Mouse (Mus musculus) ES-Bruce4 (cell line): Measurements from ENCODE around the gene Smad5. TPM values are rescaled to one million over a fixed set of nuclear protein-coding genes. Genes with fewer than 3 reads are reported as not detected.

Experiments
- H3K27ac ChIP-seq: 2 replicates; pipeline ENCODE4 v1.5.1; 2012; ENCODE audit warnings: low read length, inconsistent platforms; ENCODE audit not compliant: insufficient read depth
- H3K27me3 ChIP-seq: 2 replicates; pipeline ENCODE4 v1.6.1; 2012; ENCODE audit warnings: mild to moderate bottlenecking, low read length, inconsistent platforms; ENCODE audit not compliant: control insufficient read depth, poor library complexity, insufficient read depth, severe bottlenecking
- H3K36me3 ChIP-seq: 2 replicates; pipeline ENCODE4 v1.6.1; 2012; ENCODE audit warnings: inconsistent platforms, mild to moderate bottlenecking, low read length, moderate library complexity; ENCODE audit not compliant: control insufficient read depth, poor library complexity, insufficient read depth, severe bottlenecking
- H3K4me1 ChIP-seq: one replicate; pipeline ENCODE4 v1.8.1; 2011; ENCODE audit warnings: low read length; ENCODE audit not compliant: control insufficient read depth, insufficient read depth
- H3K4me3 ChIP-seq: 2 replicates; pipeline ENCODE4 v1.5.1; 2011; ENCODE audit warnings: low read depth, mild to moderate bottlenecking, low read length
- H3K9ac ChIP-seq: 2 replicates; pipeline ENCODE4 v1.6.1; 2012; ENCODE audit warnings: low read depth, mild to moderate bottlenecking, inconsistent platforms; ENCODE audit not compliant: poor library complexity, severe bottlenecking
- H3K9me3 ChIP-seq: replicated peaks from 2 replicates; pipeline ENCODE4 v1.6.1; 2012; ENCODE audit warnings: mild to moderate bottlenecking, low read length, inconsistent platforms; ENCODE audit not compliant: control insufficient read depth, poor library complexity, insufficient read depth, severe bottlenecking
- CTCF ChIP-seq: IDR thresholded peaks from one replicate; pipeline ENCODE4 v1.8.1; 2011; ENCODE audit warnings: low read depth, low read length
- EP300 ChIP-seq: IDR thresholded peaks from 2 replicates; pipeline ENCODE4 v1.6.1; 2011; ENCODE audit warnings: low read depth, low read length; ENCODE audit not compliant: insufficient read depth
- POLR2A ChIP-seq: IDR thresholded peaks from one replicate; pipeline ENCODE4 v1.8.1; 2011; ENCODE audit warnings: low read length; ENCODE audit not compliant: insufficient read depth
- polyA plus RNA-seq: library from polyadenylated mRNA; stranded (reverse); fragments of >200 nt; gene quantifications from 2 replicates; pipeline ENCODE4 v1.2.4, GENCODE M21; 2011; ENCODE audit warnings: low read depth; ENCODE audit not compliant: missing spikeins, insufficient read depth, insufficient read length

The Smad5 gene
- polyA plus RNA-seq, 1 experiment = 34.2 TPM

DNA sequence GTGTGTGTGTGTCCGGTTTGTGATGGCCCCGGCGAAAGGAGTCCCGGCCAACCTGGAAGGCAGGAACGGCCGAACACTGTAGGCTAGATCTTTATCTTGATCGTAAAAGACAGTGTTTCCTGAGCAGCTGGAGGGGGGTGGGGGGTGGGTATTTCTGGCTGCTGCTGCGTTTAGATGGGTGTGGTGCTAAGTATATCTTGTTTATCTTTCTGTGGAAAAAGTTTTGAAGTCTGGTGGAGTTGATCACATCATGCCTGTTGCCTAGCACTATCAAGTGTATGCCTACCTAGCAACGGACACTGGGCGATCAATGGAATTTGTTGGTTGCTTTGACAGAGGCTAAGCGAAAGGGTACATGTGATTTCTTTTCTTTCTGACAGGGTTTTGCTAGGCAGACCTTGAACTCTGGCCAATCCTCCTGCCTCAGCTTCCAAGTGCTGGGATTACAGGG, 1.1 kb downstream of the Smad5 start:
- TF ChIP-seq EP300 (no peak), CTCF (no peak), POLR2A (no peak)
- Histone ChIP-seq H3K9ac (peak overlapping the region; percentile 95), H3K9me3 (no peaks in the 10 kb centered on the region), H3K27me3 (no peaks in the 10 kb centered on the region), H3K4me1 (peaks cover 3% of the 10 kb centered on the region), H3K36me3 (no peaks in the 10 kb centered on the region), H3K4me3 (peak overlapping the region; percentile 77), H3K27ac (peak overlapping the region; percentile 3; the same call in 1 of the 2 replicates)

DNA sequence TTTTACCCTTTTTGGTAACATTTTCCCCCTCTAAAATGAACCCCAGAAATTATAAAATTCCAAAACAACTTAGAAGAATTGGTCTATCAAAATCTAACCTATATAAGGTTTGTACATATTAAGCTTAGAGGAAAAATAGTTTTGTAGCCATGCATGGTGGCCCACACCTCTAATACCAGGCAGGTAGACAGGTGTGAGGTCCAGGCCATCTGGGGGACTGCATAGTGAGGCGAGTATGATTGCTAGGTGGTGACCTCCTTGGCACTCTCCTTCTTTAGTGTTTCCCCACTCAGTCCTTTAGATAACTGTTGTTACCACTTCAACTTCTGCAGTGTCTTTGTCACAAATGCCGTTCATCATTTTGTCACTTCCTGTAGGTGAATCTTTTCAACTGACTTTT, 1.8 kb downstream of the Smad5 start:
- TF ChIP-seq POLR2A (no peak), CTCF (no peak), EP300 (no peak)
- H3K9ac ChIP-seq = no peak overlapping the region

DNA sequence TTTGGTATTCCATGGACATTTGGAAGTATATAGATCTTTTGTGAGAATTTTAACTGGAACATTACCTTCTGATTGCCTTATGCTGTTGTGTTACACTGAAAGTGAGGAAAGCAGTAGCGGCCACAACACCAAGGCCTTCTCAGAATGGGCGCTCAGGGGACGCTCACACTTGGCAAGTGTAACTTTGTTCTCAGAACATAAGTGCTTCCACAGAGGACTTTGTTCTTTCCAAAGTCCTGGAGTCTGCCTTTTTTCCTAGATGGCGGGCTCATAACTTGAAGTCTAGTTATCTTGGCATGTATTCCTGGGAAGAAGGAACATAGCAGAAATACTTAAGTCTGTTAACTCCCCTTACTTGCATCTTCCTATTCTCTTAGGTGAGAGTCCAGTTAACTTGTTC, 4.3 kb downstream of the Smad5 start:
- no peak for TF ChIP-seq POLR2A
- TF ChIP-seq CTCF = no peak
- TF ChIP-seq EP300 = no peak
- Histone ChIP-seq H3K4me3 (no peak overlapping the region), H3K4me1 (no peaks in the 10 kb centered on the region), H3K27ac (no peak overlapping the region), H3K36me3 (no peaks in the 10 kb centered on the region), H3K9me3 (peaks cover 11% of the 10 kb centered on the region), H3K9ac (no peak overlapping the region), H3K27me3 (no peaks in the 10 kb centered on the region)

More for the DNA sequence above, 1.8 kb downstream of the Smad5 start:
- Histone ChIP-seq H3K4me1 (peaks cover 3% of the 10 kb centered on the region), H3K36me3 (no peaks in the 10 kb centered on the region), H3K27me3 (no peaks in the 10 kb centered on the region), H3K9me3 (peaks cover 4% of the 10 kb centered on the region), H3K4me3 (no peak overlapping the region), H3K27ac (no peak overlapping the region)

DNA sequence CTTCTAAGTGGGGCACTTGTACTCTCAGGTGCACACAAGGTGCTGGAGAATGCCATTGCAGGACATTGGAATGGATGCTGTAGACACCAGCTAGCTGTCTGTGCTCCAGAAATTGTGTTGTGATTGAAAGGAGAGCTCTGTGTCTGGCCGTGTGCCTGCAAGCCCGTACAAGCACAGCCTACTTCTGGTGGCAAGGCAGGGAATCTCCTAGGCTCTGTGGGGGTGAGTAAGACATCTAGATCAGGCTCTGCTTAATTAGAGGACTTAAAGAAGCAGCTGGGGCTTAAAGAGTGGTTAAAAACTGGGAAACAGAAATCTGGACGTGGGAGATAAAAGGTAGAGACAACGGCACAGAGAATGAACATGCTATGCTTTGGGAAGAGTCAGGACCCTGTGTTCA, 4.8 kb downstream of the Smad5 start:
- Histone ChIP-seq H3K4me1 (no peaks in the 10 kb centered on the region), H3K27me3 (no peaks in the 10 kb centered on the region), H3K4me3 (no peak overlapping the region), H3K36me3 (no peaks in the 10 kb centered on the region), H3K9me3 (peaks cover 15% of the 10 kb centered on the region), H3K27ac (no peak overlapping the region), H3K9ac (no peak overlapping the region)
- TF ChIP-seq EP300 = no peak
- no peak for TF ChIP-seq CTCF
- TF ChIP-seq POLR2A = no peak

DNA sequence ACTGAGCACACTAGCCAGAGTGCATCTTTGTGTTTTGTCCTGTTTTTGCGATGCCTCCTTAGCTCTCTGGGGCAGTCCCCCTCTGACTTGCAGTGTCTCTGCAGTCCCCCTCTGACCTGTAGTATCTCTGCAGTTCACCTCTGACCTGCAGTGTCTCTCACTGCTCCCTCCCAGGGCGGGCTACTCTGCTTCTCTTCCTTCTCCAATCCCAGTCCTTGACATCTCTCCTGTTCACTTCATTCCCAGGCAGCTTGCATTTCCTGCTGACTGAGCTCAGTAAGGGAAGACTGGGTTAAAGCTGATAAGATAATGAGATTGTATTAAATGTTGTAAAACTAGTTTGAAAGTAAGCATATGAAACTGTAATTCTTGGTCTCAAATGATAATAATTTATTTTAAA, 7.8 kb downstream of the Smad5 start:
- no peaks in the 10 kb centered on the region for H3K4me1 ChIP-seq
- H3K9me3 ChIP-seq = peaks cover 16% of the 10 kb centered on the region
- H3K27me3 ChIP-seq = no peaks in the 10 kb centered on the region
- H3K36me3 ChIP-seq = no peaks in the 10 kb centered on the region
- no peak overlapping the region for H3K9ac ChIP-seq
- H3K4me3 ChIP-seq = no peak overlapping the region
- TF ChIP-seq CTCF (no peak), EP300 (no peak), POLR2A (no peak)
- no peak overlapping the region for H3K27ac ChIP-seq

DNA sequence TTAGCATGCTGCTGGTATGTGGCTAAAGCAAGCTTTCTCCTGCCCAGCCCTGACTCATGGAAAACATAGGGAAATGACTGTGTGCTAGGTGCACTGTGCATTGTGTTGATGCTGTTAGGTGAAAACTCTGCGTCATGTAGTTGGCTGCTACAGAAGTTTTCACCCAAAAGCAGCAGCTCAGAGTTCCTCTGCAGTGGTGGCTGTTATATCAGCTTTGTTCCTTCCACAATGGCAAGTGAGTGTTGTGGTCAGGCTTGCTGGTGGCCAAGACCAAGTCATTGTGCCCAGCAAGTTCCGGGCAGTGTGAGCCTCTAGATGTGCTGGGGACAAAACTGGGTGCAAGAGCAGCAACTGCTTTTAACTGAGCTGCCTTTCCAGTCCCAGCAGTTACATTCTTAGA, 9.4 kb downstream of the Smad5 start:
- peaks cover 16% of the 10 kb centered on the region for H3K9me3 ChIP-seq
- no peak overlapping the region for H3K4me3 ChIP-seq
- H3K4me1 ChIP-seq = no peaks in the 10 kb centered on the region
- TF ChIP-seq EP300 = no peak
- TF ChIP-seq CTCF = no peak
- no peak for TF ChIP-seq POLR2A
- no peak overlapping the region for H3K27ac ChIP-seq
- H3K27me3 ChIP-seq = no peaks in the 10 kb centered on the region
- no peaks in the 10 kb centered on the region for H3K36me3 ChIP-seq
- H3K9ac ChIP-seq = no peak overlapping the region
